Mouse (Mus musculus): ENCODE data around the gene Phlpp2. TPM values are rescaled to one million over a fixed set of nuclear protein-coding genes. Genes with fewer than 3 reads are reported as not detected.

Phlpp2 gene
- polyA plus RNA-seq, 1 experiment = 4.1 TPM

DNA sequence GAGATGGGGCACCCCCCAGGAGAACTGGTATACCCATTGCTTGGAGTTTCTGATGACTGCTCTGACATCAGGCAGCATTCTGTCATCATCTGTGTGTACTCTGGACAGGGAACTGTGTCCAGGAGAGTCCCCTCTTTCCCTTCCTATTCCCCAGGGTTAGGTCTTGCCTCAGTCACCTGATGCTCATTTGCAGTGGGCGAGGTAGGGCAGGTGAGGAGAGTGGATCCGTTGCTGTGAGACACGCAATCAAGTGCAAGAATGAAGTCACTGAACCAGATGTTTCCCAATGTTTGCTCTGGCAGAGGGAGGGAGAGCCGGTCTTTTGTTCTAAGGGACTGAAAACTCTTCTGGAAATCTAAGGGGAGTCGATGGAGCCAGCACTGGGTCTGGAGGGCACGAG lies 111.0 kb downstream of the Phlpp2 start:
- 81% methylated on average over 6 of the region's 6 CpGs for WGBS
- H3K36me3 ChIP-seq (ENCODE audit: control insufficient read depth, insufficient read depth, low read length) = no peaks in the 10 kb centered on the region
- H3K4me3 ChIP-seq (ENCODE audit: extremely low read depth, insufficient read depth, insufficient read length) = no peak overlapping the region
- DNase-seq (ENCODE audit: low read depth in 1 of 2, low spot score in 2 of 2) = no peak
- TF ChIP-seq POLR2A (IDR thresholded peaks at IDR 0.05; ENCODE audit: low read depth, low read length) = no peak
- no peak for TF ChIP-seq CTCF (IDR thresholded peaks at IDR 0.05; ENCODE audit: extremely low read depth, insufficient read depth, insufficient read length, insufficient replicate concordance)
- H3K4me1 ChIP-seq (ENCODE audit: control insufficient read depth, insufficient read depth, insufficient read length) = no peaks in the 10 kb centered on the region
- no peaks in the 10 kb centered on the region; the same call in 1 of the 2 replicates for H3K27me3 ChIP-seq (ENCODE audit: control insufficient read depth, insufficient read depth, low read length)
- H3K27ac ChIP-seq (ENCODE audit: insufficient read depth, low read length) = no peak overlapping the region

DNA sequence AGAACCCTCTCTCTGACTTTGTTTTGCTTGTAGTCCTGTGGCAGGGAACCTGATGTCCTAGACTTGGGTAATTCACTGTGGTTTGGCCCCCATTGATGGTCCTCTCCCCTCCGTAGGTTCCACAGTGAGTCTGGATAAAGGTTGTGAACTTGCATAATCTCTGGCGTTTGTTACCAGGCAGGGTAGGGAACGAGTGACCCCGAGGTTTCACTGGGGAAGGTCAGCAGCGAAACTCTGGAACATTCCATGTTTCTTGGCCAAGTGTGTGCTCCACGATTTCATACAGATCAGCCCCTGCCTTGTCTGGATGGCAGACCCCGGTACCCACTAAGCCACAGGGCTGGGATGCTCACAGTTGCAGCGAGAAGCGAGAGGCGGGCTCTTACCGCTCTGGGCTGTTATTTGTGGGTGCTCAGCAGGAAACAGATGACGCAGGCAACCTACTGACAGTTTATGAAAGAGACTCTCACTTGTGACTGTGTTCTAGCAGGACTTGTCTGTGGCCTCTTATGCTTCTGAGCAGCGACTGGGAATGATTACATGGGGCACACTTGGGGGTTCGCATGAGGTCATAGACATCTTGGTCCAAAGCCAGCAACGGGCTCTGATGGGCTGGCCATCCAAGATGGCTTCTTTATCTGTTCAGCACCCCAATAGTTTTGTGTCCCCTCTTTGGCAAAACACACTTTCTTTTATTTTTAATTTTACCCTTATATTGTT lies 114.2 kb downstream of the Phlpp2 start:
- Histone ChIP-seq H3K27ac (ENCODE audit: insufficient read depth, low read length) (no peak overlapping the region), H3K4me1 (ENCODE audit: control insufficient read depth, insufficient read depth, insufficient read length) (no peaks in the 10 kb centered on the region), H3K36me3 (ENCODE audit: control insufficient read depth, insufficient read depth, low read length) (no peaks in the 10 kb centered on the region), H3K4me3 (ENCODE audit: extremely low read depth, insufficient read depth, insufficient read length) (no peak overlapping the region), H3K27me3 (ENCODE audit: control insufficient read depth, insufficient read depth, low read length) (no peaks in the 10 kb centered on the region; the same call in 1 of the 2 replicates)
- 53% methylated on average over 15 of the region's 15 CpGs for WGBS
- DNase-seq (ENCODE audit: low read depth in 1 of 2, low spot score in 2 of 2) = no peak
- TF ChIP-seq CTCF (IDR thresholded peaks at IDR 0.05; ENCODE audit: extremely low read depth, insufficient read depth, insufficient read length, insufficient replicate concordance) (no peak), POLR2A (IDR thresholded peaks at IDR 0.05; ENCODE audit: low read depth, low read length) (no peak)

GRCm38 (mm10) chr8:109983944-109984343 lies 115.6 kb downstream of the Phlpp2 start:
- no peaks in the 10 kb centered on the region; the same call in 1 of the 2 replicates for H3K27me3 ChIP-seq (ENCODE audit: control insufficient read depth, insufficient read depth, low read length)
- H3K27ac ChIP-seq (ENCODE audit: insufficient read depth, low read length) = no peak overlapping the region
- no peak for DNase-seq (ENCODE audit: low read depth in 1 of 2, low spot score in 2 of 2)
- H3K4me3 ChIP-seq (ENCODE audit: extremely low read depth, insufficient read depth, insufficient read length) = no peak overlapping the region
- no peaks in the 10 kb centered on the region for H3K36me3 ChIP-seq (ENCODE audit: control insufficient read depth, insufficient read depth, low read length)
- no peak for TF ChIP-seq CTCF (IDR thresholded peaks at IDR 0.05; ENCODE audit: extremely low read depth, insufficient read depth, insufficient read length, insufficient replicate concordance)
- TF ChIP-seq POLR2A (IDR thresholded peaks at IDR 0.05; ENCODE audit: low read depth, low read length) = no peak
- WGBS = 66% methylated on average over 5 of the region's 5 CpGs
- no peaks in the 10 kb centered on the region for H3K4me1 ChIP-seq (ENCODE audit: control insufficient read depth, insufficient read depth, insufficient read length)

DNA sequence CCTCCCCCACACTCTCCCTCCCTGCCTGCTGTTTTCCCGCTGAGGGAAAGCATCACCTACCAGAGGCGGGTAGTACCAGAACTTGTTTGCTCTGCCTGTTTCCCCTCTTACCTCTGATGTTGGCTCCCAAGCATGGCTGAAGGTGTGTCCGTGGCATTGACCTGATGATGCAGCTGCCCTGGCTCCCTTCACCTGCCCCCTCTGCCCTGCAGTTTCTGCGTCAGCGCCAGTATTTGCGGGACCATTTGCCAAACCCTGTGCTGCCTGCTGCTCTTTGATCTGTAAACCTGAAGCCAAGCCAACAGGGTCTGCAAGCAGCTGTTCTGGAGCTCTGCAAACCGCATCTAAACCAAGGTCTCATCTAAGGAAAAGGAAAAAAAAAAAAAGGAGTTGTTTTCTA lies 118.0 kb downstream of the Phlpp2 start:
- Histone ChIP-seq H3K27ac (ENCODE audit: insufficient read depth, low read length) (no peak overlapping the region), H3K4me1 (ENCODE audit: control insufficient read depth, insufficient read depth, insufficient read length) (no peaks in the 10 kb centered on the region), H3K36me3 (ENCODE audit: control insufficient read depth, insufficient read depth, low read length) (no peaks in the 10 kb centered on the region), H3K27me3 (ENCODE audit: control insufficient read depth, insufficient read depth, low read length) (no peaks in the 10 kb centered on the region; the same call in 1 of the 2 replicates), H3K4me3 (ENCODE audit: extremely low read depth, insufficient read depth, insufficient read length) (no peak overlapping the region)
- WGBS = 71% methylated on average over 7 of the region's 7 CpGs
- no peak for TF ChIP-seq POLR2A (IDR thresholded peaks at IDR 0.05; ENCODE audit: low read depth, low read length)
- no peak for TF ChIP-seq CTCF (IDR thresholded peaks at IDR 0.05; ENCODE audit: extremely low read depth, insufficient read depth, insufficient read length, insufficient replicate concordance)
- DNase-seq (ENCODE audit: low read depth in 1 of 2, low spot score in 2 of 2) = no peak

DNA sequence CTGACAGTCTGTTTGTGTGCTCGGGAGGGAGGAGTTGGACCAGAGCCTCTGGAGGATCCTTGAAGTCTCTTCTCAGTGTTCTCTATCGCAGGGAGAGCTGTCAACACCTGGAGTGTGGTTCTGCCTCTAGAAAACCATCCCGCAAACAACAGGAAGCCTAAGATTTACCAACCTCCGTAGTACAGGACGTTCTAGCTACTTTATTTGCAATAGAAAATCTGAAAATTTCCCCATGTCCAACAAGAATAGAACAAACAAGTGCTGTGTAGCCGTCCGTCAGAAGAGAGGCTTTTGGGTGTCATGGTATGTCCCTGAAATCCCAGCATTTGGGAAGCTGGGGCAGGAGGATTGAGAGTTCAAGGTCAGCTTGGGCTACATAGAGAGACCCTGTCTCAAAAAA lies 119.4 kb downstream of the Phlpp2 start:
- Histone ChIP-seq H3K27me3 (ENCODE audit: control insufficient read depth, insufficient read depth, low read length) (no peaks in the 10 kb centered on the region; the same call in 1 of the 2 replicates), H3K27ac (ENCODE audit: insufficient read depth, low read length) (no peak overlapping the region), H3K4me3 (ENCODE audit: extremely low read depth, insufficient read depth, insufficient read length) (no peak overlapping the region), H3K36me3 (ENCODE audit: control insufficient read depth, insufficient read depth, low read length) (no peaks in the 10 kb centered on the region), H3K4me1 (ENCODE audit: control insufficient read depth, insufficient read depth, insufficient read length) (no peaks in the 10 kb centered on the region)
- TF ChIP-seq POLR2A (IDR thresholded peaks at IDR 0.05; ENCODE audit: low read depth, low read length) (no peak), CTCF (IDR thresholded peaks at IDR 0.05; ENCODE audit: extremely low read depth, insufficient read depth, insufficient read length, insufficient replicate concordance) (no peak)
- WGBS = 73% methylated on average over 7 of the region's 7 CpGs
- DNase-seq (ENCODE audit: low read depth in 1 of 2, low spot score in 2 of 2) = no peak

GRCm38 (mm10) chr8:109989151-109989550 lies 120.8 kb downstream of the Phlpp2 start:
- 89% methylated on average over 8 of the region's 8 CpGs for WGBS
- Histone ChIP-seq H3K36me3 (ENCODE audit: control insufficient read depth, insufficient read depth, low read length) (no peaks in the 10 kb centered on the region), H3K4me3 (ENCODE audit: extremely low read depth, insufficient read depth, insufficient read length) (no peak overlapping the region), H3K27ac (ENCODE audit: insufficient read depth, low read length) (no peak overlapping the region), H3K4me1 (ENCODE audit: control insufficient read depth, insufficient read depth, insufficient read length) (no peaks in the 10 kb centered on the region), H3K27me3 (ENCODE audit: control insufficient read depth, insufficient read depth, low read length) (no peaks in the 10 kb centered on the region)
- TF ChIP-seq CTCF (IDR thresholded peaks at IDR 0.05; ENCODE audit: extremely low read depth, insufficient read depth, insufficient read length, insufficient replicate concordance) = no peak
- DNase-seq (ENCODE audit: low read depth in 1 of 2, low spot score in 2 of 2) = no peak

GRCm38 (mm10) chr8:109990224-109990623 lies 121.9 kb downstream of the Phlpp2 start, which contains the start of gene Tat:
Gene Tat (plus strand): TSS chr8:109990437.
- 83% methylated on average over 8 of the region's 8 CpGs for WGBS
- DNase-seq (ENCODE audit: low read depth in 1 of 2, low spot score in 2 of 2) = no peak
- no peak within 1 kb of the TSS for H3K4me3 ChIP-seq (ENCODE audit: extremely low read depth, insufficient read depth, insufficient read length)
- H3K27ac ChIP-seq (ENCODE audit: insufficient read depth, low read length) = no peak within 1 kb of the TSS
- H3K36me3 ChIP-seq (ENCODE audit: control insufficient read depth, insufficient read depth, low read length) = no peaks in the 10 kb centered on the region
- H3K27me3 ChIP-seq (ENCODE audit: control insufficient read depth, insufficient read depth, low read length) = no peaks in the 10 kb centered on the region
- TF ChIP-seq CTCF (IDR thresholded peaks at IDR 0.05; ENCODE audit: extremely low read depth, insufficient read depth, insufficient read length, insufficient replicate concordance) = no peak
- no peak for TF ChIP-seq POLR2A (IDR thresholded peaks at IDR 0.05; ENCODE audit: low read depth, low read length)
- H3K4me1 ChIP-seq (ENCODE audit: control insufficient read depth, insufficient read depth, insufficient read length) = no peaks in the 10 kb centered on the region
